Mouse (Mus musculus) megakaryocyte progenitor cell, adult 5-6 weeks (primary cell): ENCODE results near the gene Mcidas. TPM values are rescaled to one million over a fixed set of nuclear protein-coding genes. Genes with fewer than 3 reads are reported as not detected.

ENCODE experiments used
- ATAC-seq: replicated peaks from 2 replicates; pipeline ENCODE4 v1.8.0; 2016; ENCODE audit warnings: mild to moderate bottlenecking, moderate TSS enrichment, inconsistent platforms; ENCODE audit not compliant: poor library complexity
- total RNA-seq, 2 experiments: library from RNA; stranded (forward) in 1 of 2; stranded (reverse) in 1 of 2; fragments of 157-497, 149-512 nt in 1 of 2; fragments of 200-1000 nt in 1 of 2; gene quantifications; 2 replicates each; pipeline versions ENCODE4 v1.2.3 to v1.2.4; 2015 to 2017

The Mcidas gene
- not detected in 2 replicates for total RNA-seq (2015)
- not detected in 2 replicates for total RNA-seq (2017)

- ATAC-seq: no peak
Observed at GRCm38 (mm10) chr13:112993531-112994152, at the start of gene Mcidas. Gene Mcidas (plus strand): TSS chr13:112993845.

GRCm38 (mm10) chr13:112945312-112945711, 48.3 kb upstream of the Mcidas start:
- no peak for ATAC-seq

- peak; percentile 75 for ATAC-seq
Observed at GRCm38 (mm10) chr13:112945900-112946299, 47.7 kb upstream of the Mcidas start.

- no peak for ATAC-seq
Observed at GRCm38 (mm10) chr13:112954067-112954466, 39.6 kb upstream of the Mcidas start.

- ATAC-seq: no peak
Observed at GRCm38 (mm10) chr13:112963081-112963480, 30.6 kb upstream of the Mcidas start.

GRCm38 (mm10) chr13:112964421-112964820, 29.2 kb upstream of the Mcidas start:
- ATAC-seq: no peak

- ATAC-seq: no peak
Observed at GRCm38 (mm10) chr13:112967267-112967666, 26.4 kb upstream of the Mcidas start.

GRCm38 (mm10) chr13:112976720-112977119, 16.9 kb upstream of the Mcidas start:
- ATAC-seq: peak; percentile 68

- ATAC-seq: no peak
Observed at GRCm38 (mm10) chr13:112985605-112986450, 7.8 kb upstream of the Mcidas start.

GRCm38 (mm10) chr13:112986451-112986950, 7.1 kb upstream of the Mcidas start:
- no peak for ATAC-seq

- ATAC-seq: peak; percentile 81
Observed at GRCm38 (mm10) chr13:112987532-112987943, 6.1 kb upstream of the Mcidas start, which contains the start of gene Ccno. Gene Ccno (plus strand): TSS chr13:112987802.

- no peak; the same call in 1 of the 2 replicates for ATAC-seq
Observed at GRCm38 (mm10) chr13:112987991-112988390, 5.7 kb upstream of the Mcidas start.

- no peak for ATAC-seq
Observed at GRCm38 (mm10) chr13:112988866-112989265, 4.8 kb upstream of the Mcidas start.

GRCm38 (mm10) chr13:112989541-112989940, 4.1 kb upstream of the Mcidas start:
- 0 out of 2 replicates have a peak, but pooled peaks have one; percentile 2 for ATAC-seq

- ATAC-seq: peak; percentile 51
Observed at GRCm38 (mm10) chr13:112990346-112990745, 3.3 kb upstream of the Mcidas start.

GRCm38 (mm10) chr13:112994191-112994590, 546 bp downstream of the Mcidas start:
- ATAC-seq: peak; percentile 66

GRCm38 (mm10) chr13:112996407-112996806, 2.8 kb downstream of the Mcidas start:
- no peak for ATAC-seq

GRCm38 (mm10) chr13:112997369-112997768, 3.7 kb downstream of the Mcidas start:
- ATAC-seq: no peak

- peak; percentile 40 for ATAC-seq
Observed at GRCm38 (mm10) chr13:112998427-112999201, 5.0 kb downstream of the Mcidas start.

- ATAC-seq: no peak
Observed at GRCm38 (mm10) chr13:113000090-113000489, 6.4 kb downstream of the Mcidas start.
